Mouse (Mus musculus): ENCODE data around the gene Sv2c. TPM values are rescaled to one million over a fixed set of nuclear protein-coding genes. Genes with fewer than 3 reads are reported as not detected.
A peak's percentile ranks its signal among the peaks of the same experiment; 100 is the strongest.
"Not testable (repeated sequence)": the region's sequence is repeated elsewhere in the genome, so short reads cannot be mapped to it uniquely, and the experiment has no call there.

The Sv2c gene
- polyA plus RNA-seq, 1 experiment = 0.36 TPM

DNA sequence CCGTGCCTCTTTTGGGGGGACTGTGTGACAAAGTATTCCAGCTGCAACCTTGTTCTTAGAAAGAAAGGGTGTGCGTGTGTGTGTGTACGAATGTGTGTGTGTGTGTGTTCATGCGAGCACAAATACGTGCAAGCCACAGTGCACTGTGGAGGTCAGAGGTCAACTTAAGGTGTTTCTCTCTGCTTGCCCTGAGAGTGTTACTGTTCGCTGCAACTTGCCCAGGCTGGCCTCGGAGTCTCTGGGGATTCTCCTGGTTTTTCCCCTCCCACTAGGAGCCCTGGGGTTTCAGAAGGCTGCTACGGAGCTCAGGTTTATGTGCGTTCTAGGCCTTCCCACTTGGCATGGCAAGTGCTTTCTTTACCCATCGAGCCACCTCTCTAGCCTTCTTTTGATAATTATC, 157.2 kb downstream of the Sv2c start:
- WGBS = 84% methylated on average over 10 of the region's 10 CpGs
- Histone ChIP-seq H3K4me3 (replicated peaks; ENCODE audit: extremely low read depth, low read depth, low read length) (no peak overlapping the region), H3K4me1 (ENCODE audit: control insufficient read depth, insufficient read depth, low read length) (no peaks in the 10 kb centered on the region)
- TF ChIP-seq CTCF (IDR thresholded peaks at IDR 0.05; ENCODE audit: insufficient read depth, low read length) (no peak), POLR2A (IDR thresholded peaks at IDR 0.05; ENCODE audit: borderline replicate concordance, extremely low read depth, low read depth, low read length) (no peak)
- DNase-seq = no peak

DNA sequence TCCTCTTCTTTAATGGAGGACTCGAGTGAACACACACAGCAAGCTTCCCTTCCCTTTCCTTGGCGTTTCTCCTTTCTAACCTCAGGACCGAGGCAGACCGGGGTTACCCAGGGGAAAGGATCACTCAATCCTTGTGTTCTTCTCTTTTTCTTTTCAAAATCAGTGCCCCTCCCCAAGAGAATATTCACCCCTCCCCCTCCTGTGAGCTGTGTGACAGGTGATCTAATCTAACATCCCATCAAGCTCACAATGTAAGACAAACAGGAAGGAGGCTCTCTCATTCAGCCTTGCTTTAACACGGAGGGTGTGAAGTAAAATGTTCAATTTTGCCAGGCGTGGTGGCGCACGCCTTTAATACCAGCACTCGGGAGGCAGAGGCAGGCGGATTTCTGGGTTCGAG, 158.3 kb downstream of the Sv2c start:
- TF ChIP-seq POLR2A (IDR thresholded peaks at IDR 0.05; ENCODE audit: borderline replicate concordance, extremely low read depth, low read depth, low read length) (no peak), CTCF (IDR thresholded peaks at IDR 0.05; ENCODE audit: insufficient read depth, low read length) (no peak)
- DNase-seq = no peak
- Histone ChIP-seq H3K4me3 (replicated peaks; ENCODE audit: extremely low read depth, low read depth, low read length) (no peak overlapping the region), H3K4me1 (ENCODE audit: control insufficient read depth, insufficient read depth, low read length) (no peaks in the 10 kb centered on the region)
- WGBS = 81% methylated on average over 11 of the region's 11 CpGs

DNA sequence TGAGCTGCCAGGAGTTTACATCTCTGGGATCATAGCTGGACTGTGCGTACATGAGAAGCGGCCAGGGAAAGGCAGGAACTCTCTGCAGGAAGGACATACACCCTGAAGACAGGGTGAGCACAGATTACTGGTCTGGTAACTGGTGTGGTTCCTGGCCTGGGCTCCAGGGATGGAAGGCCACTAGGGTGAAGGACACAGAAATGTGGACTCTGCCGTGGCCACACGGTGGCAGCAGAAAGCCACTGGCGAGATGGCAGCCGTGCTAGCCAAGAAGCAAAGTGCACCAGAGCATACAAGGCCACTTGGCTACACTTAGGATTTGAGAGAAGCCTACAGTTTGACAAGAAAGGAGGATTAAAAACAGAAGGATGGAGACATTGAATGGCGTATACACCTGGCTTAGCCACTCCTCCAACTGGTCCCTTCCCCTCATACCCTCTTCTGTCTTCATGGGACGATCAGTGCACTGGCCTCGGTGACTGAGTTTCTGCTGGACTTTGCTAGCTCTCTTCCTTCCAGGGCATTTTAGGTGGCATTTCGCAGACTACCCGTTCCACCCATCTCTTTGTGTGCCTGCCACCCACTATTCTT, 158.9 kb downstream of the Sv2c start:
- TF ChIP-seq CTCF (IDR thresholded peaks at IDR 0.05; ENCODE audit: insufficient read depth, low read length) = peak; percentile 86
- no peak for TF ChIP-seq POLR2A (IDR thresholded peaks at IDR 0.05; ENCODE audit: borderline replicate concordance, extremely low read depth, low read depth, low read length)
- Histone ChIP-seq H3K4me3 (replicated peaks; ENCODE audit: extremely low read depth, low read depth, low read length) (no peak overlapping the region), H3K4me1 (ENCODE audit: control insufficient read depth, insufficient read depth, low read length) (no peaks in the 10 kb centered on the region)
- 50% methylated on average over 11 of the region's 11 CpGs for WGBS
- DNase-seq = peak; percentile 55

DNA sequence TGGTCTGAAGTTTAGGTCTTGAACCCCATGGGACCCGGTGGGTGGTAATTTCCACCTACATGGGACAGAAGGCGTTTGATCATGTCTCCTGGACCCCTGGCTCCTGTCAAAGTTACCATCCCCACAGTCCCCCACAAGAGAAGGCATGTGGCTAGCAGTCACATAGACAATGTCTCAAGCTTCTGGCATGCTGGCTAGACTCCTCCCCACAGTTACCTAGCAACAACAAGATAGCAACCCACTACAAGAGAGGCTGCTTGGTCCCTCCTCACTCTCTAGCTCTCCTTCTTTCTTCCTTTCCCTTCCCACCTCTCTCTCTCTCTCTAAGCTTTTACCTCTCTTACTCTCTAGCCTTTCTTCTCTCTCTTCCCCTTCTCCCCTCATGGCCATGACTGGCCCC, 164.3 kb downstream of the Sv2c start:
- H3K4me1 ChIP-seq (ENCODE audit: control insufficient read depth, insufficient read depth, low read length); DNase-seq; H3K4me3 ChIP-seq (replicated peaks; ENCODE audit: extremely low read depth, low read depth, low read length): not testable (repeated sequence)
- 84% methylated on average over 2 of the region's 2 CpGs for WGBS

DNA sequence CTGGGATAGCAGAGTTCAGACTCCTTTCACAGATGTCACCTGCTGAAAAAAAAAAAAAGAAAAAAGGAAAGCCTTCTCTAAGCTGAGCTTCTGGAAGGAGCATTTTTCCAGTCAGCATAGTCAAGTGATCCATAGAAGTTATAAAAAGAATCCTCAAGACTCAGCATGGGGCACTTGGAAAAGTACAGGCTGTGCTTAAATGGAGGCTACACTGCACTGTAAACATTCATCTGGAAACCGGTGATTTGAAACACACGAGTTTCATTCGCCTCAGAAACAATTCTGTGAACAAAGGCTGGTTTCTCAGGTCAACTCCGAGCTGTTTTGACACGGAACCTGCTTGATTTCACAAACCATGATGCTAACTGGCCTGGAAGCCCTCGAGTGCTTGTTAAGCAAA, 165.6 kb downstream of the Sv2c start:
- Histone ChIP-seq H3K4me1 (ENCODE audit: control insufficient read depth, insufficient read depth, low read length) (no peaks in the 10 kb centered on the region), H3K4me3 (replicated peaks; ENCODE audit: extremely low read depth, low read depth, low read length) (no peak overlapping the region)
- no peak for TF ChIP-seq POLR2A (IDR thresholded peaks at IDR 0.05; ENCODE audit: borderline replicate concordance, extremely low read depth, low read depth, low read length)
- TF ChIP-seq CTCF (IDR thresholded peaks at IDR 0.05; ENCODE audit: insufficient read depth, low read length) = no peak
- 66% methylated on average over 6 of the region's 6 CpGs for WGBS
- no peak for DNase-seq

DNA sequence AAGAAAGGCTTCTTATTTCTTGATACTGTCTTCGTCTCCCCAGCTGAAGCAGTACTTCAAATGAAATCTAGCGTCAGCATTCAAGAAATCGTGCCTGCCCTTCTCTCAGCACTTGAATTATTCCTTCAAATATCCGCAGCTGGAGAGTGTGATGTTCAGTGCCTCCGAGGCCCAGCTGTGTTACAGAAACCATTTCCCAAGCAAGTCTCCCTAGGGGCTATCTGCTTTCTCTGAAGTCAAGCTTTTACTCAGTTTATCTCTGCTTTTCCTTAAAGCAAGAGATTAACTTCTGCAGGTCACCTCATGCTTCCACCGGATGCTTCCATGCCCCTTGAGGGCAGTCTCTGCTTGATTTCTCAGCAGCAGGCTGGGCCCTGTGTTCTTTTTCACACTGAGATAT, 166.8 kb downstream of the Sv2c start:
- Histone ChIP-seq H3K4me3 (replicated peaks; ENCODE audit: extremely low read depth, low read depth, low read length) (no peak overlapping the region), H3K4me1 (ENCODE audit: control insufficient read depth, insufficient read depth, low read length) (no peaks in the 10 kb centered on the region)
- 65% methylated on average over 6 of the region's 6 CpGs for WGBS

DNA sequence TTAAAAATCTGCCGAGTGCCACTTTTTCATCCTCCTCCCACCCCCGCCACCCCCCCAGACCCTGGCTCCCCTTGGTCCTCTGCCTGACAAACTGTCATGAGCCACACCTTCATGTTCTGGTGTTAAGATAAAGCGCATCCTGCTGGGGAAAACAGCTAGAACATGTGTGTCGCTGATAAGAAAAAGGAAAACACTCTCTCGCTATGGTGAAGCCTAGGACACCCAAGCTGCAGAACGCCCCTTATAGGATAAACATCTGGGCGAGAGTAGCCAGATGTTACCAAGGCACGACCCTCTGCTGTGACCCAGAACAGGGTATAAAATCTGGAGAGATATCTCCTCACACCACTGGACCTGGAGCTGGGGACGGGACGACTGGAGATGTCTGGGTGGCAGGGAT, 167.2 kb downstream of the Sv2c start:
- 47% methylated on average over 10 of the region's 10 CpGs for WGBS
- Histone ChIP-seq H3K4me3 (replicated peaks; ENCODE audit: extremely low read depth, low read depth, low read length) (no peak overlapping the region), H3K4me1 (ENCODE audit: control insufficient read depth, insufficient read depth, low read length) (no peaks in the 10 kb centered on the region)
- DNase-seq = no peak
- TF ChIP-seq CTCF (IDR thresholded peaks at IDR 0.05; ENCODE audit: insufficient read depth, low read length) (no peak), POLR2A (IDR thresholded peaks at IDR 0.05; ENCODE audit: borderline replicate concordance, extremely low read depth, low read depth, low read length) (no peak)

More for the DNA sequence above, 166.8 kb downstream of the Sv2c start:
- no peak for DNase-seq
- no peak for TF ChIP-seq CTCF (IDR thresholded peaks at IDR 0.05; ENCODE audit: insufficient read depth, low read length)

DNA sequence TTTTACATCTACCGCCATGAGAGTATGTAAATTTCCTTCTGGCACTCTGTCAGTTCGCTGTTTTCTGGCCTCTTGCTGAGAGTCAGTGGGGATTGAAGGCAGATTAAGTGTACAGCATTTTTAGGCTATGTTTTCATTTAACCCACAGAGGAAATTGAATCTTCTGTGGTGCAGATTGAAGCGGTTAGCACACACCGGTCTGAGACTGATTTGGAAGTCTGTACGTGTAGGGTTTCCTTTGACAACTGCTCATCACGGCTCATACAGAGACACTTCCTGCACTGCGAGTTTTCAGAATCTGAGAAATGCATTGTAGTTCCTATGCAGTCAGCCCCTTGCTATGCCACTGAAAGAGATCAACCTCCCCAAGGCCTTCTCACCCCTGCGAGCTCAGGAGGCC, 168.2 kb downstream of the Sv2c start:
- Histone ChIP-seq H3K4me3 (replicated peaks; ENCODE audit: extremely low read depth, low read depth, low read length) (no peak overlapping the region), H3K4me1 (ENCODE audit: control insufficient read depth, insufficient read depth, low read length) (no peaks in the 10 kb centered on the region)
- no peak for DNase-seq
- WGBS = 56% methylated on average over 8 of the region's 8 CpGs
- TF ChIP-seq CTCF (IDR thresholded peaks at IDR 0.05; ENCODE audit: insufficient read depth, low read length) (no peak), POLR2A (IDR thresholded peaks at IDR 0.05; ENCODE audit: borderline replicate concordance, extremely low read depth, low read depth, low read length) (no peak)

DNA sequence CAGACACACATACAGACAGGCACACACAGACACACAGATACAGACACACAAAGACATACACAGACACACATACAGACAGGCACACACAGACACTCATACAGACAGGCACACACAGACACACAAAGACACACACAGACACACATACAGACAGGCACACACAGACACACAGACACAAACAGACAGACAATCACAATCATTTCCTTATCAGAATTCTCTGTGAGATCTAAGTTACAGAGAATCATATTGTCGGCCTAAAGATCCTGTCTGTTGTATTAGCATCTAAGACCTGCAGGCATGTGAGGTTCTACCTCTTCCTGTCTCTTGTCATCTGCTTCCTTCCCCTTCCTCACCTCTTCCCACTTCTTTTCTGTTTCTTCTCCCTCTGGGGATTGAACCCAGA, 168.7 kb downstream of the Sv2c start:
- Histone ChIP-seq H3K4me1 (ENCODE audit: control insufficient read depth, insufficient read depth, low read length) (no peaks in the 10 kb centered on the region), H3K4me3 (replicated peaks; ENCODE audit: extremely low read depth, low read depth, low read length) (no peak overlapping the region)
- DNase-seq = no peak
- TF ChIP-seq POLR2A (IDR thresholded peaks at IDR 0.05; ENCODE audit: borderline replicate concordance, extremely low read depth, low read depth, low read length) (no peak), CTCF (IDR thresholded peaks at IDR 0.05; ENCODE audit: insufficient read depth, low read length) (no peak)
- WGBS = 56% methylated on average over 1 of the region's 1 CpGs

DNA sequence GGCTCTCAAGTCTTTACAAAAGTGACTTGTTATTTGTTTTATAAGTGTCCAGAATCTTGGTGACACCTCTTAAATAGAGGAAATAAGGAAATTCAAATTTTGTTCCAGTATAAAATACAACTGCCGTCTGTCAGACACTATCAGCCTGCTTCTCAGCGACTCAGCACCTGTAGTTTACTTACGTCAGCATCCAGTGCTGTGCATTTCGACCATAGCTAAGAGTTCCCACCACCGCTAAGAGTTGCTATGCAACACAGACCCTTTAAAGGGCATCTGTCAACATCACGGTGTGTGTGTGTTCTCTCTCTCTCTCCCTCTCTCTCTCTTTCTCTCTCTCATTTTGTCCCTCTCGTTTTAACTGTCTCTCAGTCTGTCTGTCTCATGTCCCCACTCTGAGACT, 170.5 kb downstream of the Sv2c start:
- DNase-seq = no peak
- no peak overlapping the region for H3K4me3 ChIP-seq (replicated peaks; ENCODE audit: extremely low read depth, low read depth, low read length)
- WGBS = 43% methylated on average over 7 of the region's 7 CpGs
- TF ChIP-seq POLR2A (IDR thresholded peaks at IDR 0.05; ENCODE audit: borderline replicate concordance, extremely low read depth, low read depth, low read length) (no peak), CTCF (IDR thresholded peaks at IDR 0.05; ENCODE audit: insufficient read depth, low read length) (no peak)
- peaks cover 1% of the 10 kb centered on the region; the same call in 1 of the 2 replicates for H3K4me1 ChIP-seq (ENCODE audit: control insufficient read depth, insufficient read depth, low read length)

Data from lung, adult 2 months (tissue).